Mouse (Mus musculus) limb, embryonic 10.5 days (tissue): Measurements from ENCODE around the gene Gm3776. TPM values are rescaled to one million over a fixed set of nuclear protein-coding genes. Genes with fewer than 3 reads are reported as not detected.
"Not testable (repeated sequence)": the region's sequence is repeated elsewhere in the genome, so short reads cannot be mapped to it uniquely, and the experiment has no call there.

Source experiments
- DNase-seq: peaks from one replicate; pipeline ENCODE4 v3.0.0-alpha.2; 2017; ENCODE audit warnings: low spot score
- H3K27ac ChIP-seq: fragments of 300-500 bp; sonication (generic); 2 replicates; pipeline ENCODE4 v1.5.1; 2016; ENCODE audit warnings: mild to moderate bottlenecking
- H3K27me3 ChIP-seq: fragments of 300-500 bp; sonication (generic); 2 replicates; pipeline ENCODE4 v1.6.1; 2016; ENCODE audit warnings: low read depth, mild to moderate bottlenecking; ENCODE audit not compliant: poor library complexity, severe bottlenecking
- H3K36me3 ChIP-seq: fragments of 300-500 bp; sonication (generic); 2 replicates; pipeline ENCODE4 v1.6.1; 2016; ENCODE audit warnings: mild to moderate bottlenecking, moderate library complexity
- H3K4me1 ChIP-seq: fragments of 300-500 bp; sonication (generic); 2 replicates; pipeline ENCODE4 v1.6.1; 2016
- H3K4me3 ChIP-seq: fragments of 300-500 bp; sonication (generic); 2 replicates; pipeline ENCODE4 v1.5.1; 2016; ENCODE audit warnings: mild to moderate bottlenecking, moderate library complexity
- H3K9me3 ChIP-seq: fragments of 300-500 bp; sonication (generic); replicated peaks from 2 replicates; pipeline ENCODE4 v1.6.1; 2016; ENCODE audit warnings: mild to moderate bottlenecking
- WGBS: fragments of 180-500 bp; shearing (Covaris S2); methylation state at CpG from one replicate; pipeline ENCODE4 v1.1.7; 2016; 5-methylcytosine and 5-hydroxymethylcytosine counted together
- polyA plus RNA-seq: library from polyadenylated mRNA; unstranded; fragments of >200 nt; fragmentation: Nextera tagmentation; extraction: Ambion mirVana; gene quantifications from 2 replicates; pipeline ENCODE4 v1.2.1, GENCODE M21; 2016

Gene Gm3776
- polyA plus RNA-seq, 1 experiment from 2014 or later, result not detected

DNA sequence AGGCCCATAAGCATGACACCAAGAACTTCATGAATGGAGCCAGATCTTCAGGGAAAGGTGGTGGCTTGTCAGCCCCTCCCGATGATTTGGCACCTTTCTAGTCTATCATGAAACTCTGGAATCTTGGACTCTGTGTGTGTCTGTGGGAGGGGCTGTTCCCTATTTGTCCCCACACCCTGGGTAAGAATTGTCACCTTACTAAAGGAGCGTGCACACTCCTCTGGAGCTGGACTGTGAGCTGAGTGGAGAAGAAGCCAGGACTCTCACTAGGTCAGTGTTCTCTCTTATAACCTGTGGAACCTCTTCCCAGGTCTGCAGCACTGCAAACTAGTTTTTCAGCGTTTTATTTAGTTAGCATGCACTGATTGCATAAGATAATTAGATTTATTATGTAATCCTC lies 26.5 kb upstream of the Gm3776 start, which contains the start of gene Gsta1:
Gene Gsta1, plus strand, starts transcription at position 196 of the 400 bp plus-strand sequence.
- WGBS, result 76% methylated on average over 3 of the region's 3 CpGs
- not testable (repeated sequence) for H3K27me3 ChIP-seq, H3K4me3 ChIP-seq, DNase-seq, H3K4me1 ChIP-seq, H3K36me3 ChIP-seq, H3K27ac ChIP-seq, H3K9me3 ChIP-seq

DNA sequence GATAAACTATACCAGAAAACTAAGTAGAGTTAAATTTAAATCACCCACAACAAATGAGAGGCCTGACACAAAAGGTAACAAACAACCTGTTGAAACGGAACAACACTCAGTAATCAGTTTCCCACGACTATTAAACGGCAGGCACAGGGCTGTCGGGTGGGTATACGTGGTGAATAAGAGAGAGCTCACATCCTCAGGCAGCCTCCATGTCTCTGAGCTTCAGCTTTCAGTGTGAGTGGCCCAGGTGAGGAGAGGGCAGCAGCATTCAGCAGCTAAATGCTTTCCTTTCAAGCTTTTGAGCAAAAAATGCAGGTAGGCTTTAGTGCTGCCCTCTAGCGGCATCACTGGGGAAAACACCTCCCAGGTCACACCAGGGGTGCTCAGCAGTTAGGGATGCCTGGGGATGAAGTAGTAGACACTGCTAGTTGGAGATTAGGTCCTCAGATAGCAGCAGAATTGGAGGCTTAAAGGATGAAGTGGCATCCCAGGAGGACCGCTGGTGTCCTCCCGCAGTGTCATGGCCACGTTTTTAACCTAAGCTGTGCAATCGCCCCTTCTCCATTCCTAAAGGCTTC lies 23.7 kb upstream of the Gm3776 start:
- WGBS, result no CpG with 5 or more reads among the region's 10 CpGs
- DNase-seq, H3K4me3 ChIP-seq, H3K4me1 ChIP-seq, H3K27ac ChIP-seq, H3K27me3 ChIP-seq, H3K9me3 ChIP-seq, H3K36me3 ChIP-seq: not testable (repeated sequence)

DNA sequence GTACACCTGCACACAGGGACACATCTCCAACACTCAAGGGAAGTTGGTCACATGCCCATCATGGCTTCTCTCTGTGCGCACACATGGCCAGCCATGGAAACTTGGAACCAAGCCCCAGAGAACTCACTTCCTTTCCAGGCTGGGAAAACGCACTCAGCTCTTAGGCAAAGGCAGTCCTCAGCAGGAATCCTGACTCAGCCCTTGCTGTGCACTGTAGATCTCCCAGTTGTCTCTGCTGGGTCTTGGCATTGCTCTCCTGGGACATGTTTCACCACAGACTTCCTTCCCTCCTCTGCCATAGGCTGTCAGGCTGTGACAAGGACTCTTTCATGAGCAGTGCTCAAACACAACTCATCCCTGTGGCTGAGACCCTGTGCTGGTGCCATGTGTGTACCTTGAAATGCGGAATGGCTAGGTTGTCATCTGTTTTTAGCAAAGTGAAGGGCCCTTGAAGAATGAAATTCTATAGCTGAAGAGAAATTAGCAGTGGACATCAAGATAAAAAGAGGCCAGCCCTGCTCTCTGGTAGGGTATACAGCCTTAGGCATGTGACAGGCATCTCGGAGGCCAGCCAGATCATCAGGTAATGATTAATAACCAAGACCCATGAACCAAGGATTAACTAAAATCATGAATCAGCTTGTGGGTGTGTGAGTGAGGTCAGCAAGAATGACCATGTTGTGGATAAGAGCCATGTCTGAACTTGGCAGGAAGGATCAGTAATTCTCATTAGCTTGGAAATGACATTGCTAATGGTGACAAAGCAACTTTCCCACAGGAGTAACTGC lies 1.1 kb upstream of the Gm3776 start:
- H3K4me1 ChIP-seq, H3K27ac ChIP-seq, H3K9me3 ChIP-seq, H3K36me3 ChIP-seq, DNase-seq, H3K4me3 ChIP-seq, H3K27me3 ChIP-seq: not testable (repeated sequence)
- 71% methylated on average over 4 of the region's 4 CpGs for WGBS

DNA sequence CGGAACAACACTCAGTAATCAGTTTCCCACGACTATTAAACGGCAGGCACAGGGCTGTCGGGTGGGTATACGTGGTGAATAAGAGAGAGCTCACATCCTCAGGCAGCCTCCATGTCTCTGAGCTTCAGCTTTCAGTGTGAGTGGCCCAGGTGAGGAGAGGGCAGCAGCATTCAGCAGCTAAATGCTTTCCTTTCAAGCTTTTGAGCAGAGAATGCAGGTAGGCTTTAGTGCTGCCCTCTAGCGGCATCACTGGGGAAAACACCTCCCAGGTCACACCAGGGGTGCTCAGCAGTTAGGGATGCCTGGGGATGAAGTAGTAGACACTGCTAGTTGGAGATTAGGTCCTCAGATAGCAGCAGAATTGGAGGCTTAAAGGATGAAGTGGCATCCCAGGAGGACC lies 2.8 kb downstream of the Gm3776 start:
- H3K4me1 ChIP-seq, H3K27me3 ChIP-seq, H3K4me3 ChIP-seq, H3K9me3 ChIP-seq, H3K27ac ChIP-seq, DNase-seq, H3K36me3 ChIP-seq: not testable (repeated sequence)
- WGBS, result 0% methylated on average over 1 of the region's 6 CpGs

DNA sequence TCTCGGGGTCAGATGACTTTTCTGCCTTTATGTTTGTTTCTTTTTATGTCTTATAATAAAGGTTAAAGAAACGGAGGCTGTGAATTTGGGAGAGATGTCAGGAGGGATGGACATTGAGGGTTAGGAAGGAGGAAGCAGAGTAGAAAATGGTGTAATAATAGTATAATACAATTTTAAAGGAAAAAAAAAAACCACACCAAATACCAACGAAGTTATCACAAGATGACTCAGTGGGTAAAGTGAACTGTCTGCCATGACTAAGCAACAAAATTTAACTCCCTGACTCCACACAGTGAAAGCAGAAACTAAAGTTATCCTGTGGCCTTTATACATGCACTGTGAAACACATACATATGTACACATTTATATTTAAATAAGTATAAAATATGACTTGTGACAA lies 14.0 kb downstream of the Gm3776 start:
- not testable (repeated sequence) for H3K4me3 ChIP-seq, DNase-seq, H3K27me3 ChIP-seq, H3K9me3 ChIP-seq, H3K4me1 ChIP-seq, H3K27ac ChIP-seq, H3K36me3 ChIP-seq
- 91% methylated on average over 3 of the region's 3 CpGs for WGBS

DNA sequence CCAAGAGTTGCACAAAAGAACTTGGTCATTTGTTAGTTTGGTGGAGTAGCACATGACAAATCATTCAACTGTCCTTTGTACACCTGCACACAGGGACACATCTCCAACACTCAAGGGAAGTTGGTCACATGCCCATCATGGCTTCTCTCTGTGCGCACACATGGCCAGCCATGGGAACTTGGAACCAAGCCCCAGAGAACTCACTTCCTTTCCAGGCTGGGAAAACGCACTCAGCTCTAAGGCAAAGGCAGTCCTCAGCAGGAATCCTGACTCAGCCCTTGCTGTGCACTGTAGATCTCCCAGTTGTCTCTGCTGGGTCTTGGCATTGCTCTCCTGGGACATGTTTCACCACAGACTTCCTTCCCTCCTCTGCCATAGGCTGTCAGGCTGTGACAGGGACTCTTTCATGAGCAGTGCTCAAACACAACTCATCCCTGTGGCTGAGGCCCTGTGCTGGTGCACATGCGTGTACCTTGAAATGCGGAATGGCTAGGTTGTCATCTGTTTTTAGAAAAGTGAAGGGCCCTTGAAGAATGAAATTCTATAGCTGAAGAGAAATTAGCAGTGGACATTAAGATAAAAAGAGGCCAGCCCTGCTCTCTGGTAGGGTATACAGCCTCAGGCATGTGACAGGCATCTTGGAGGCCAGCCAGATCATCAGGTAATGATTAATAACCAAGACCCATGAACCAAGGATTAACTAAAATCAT lies 25.2 kb downstream of the Gm3776 start:
- not testable (repeated sequence) for H3K4me1 ChIP-seq, H3K27ac ChIP-seq, H3K27me3 ChIP-seq, H3K36me3 ChIP-seq, H3K4me3 ChIP-seq, H3K9me3 ChIP-seq, DNase-seq
- WGBS, result 91% methylated on average over 4 of the region's 4 CpGs

DNA sequence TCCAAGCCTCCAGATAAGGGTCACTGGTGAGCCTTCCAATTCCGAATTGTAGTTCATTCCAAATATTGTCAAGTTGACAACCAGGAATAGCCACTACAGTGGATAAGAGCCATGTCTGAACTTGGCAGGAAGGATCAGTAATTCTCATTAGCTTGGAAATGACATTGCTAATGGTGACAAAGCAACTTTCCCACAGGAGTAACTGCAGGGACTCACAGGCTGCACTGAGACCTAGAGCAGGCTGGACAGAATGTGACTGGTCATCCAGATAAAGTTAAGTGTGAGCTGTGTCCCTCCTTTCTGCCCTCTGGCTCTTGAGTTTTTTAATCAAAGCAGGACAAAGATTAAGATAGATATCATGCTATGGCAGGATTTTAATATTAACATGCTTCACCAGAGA lies 32.1 kb downstream of the Gm3776 start:
- H3K4me3 ChIP-seq, H3K9me3 ChIP-seq, DNase-seq, H3K4me1 ChIP-seq, H3K27me3 ChIP-seq, H3K27ac ChIP-seq, H3K36me3 ChIP-seq: not testable (repeated sequence)
- WGBS, result 89% methylated on average over 1 of the region's 1 CpGs

DNA sequence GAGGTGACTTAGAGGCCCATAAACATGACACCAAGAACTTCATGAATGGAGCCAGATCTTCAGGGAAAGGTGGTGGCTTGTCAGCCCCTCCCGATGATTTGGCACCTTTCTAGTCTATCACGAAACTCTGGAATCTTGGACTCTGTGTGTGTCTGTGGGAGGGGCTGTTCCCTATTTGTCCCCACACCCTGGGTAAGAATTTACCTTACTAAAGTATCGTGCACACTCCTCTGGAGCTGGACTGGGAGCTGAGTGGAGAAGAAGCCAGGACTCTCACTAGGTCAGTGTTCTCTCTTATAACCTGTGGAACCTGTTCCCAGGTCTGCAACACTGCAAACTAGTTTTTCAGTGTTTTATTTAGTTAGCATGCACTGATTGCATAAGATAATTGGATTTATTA lies 32.8 kb downstream of the Gm3776 start, which contains the start of gene Gm10639:
Gene Gm10639, plus strand, starts transcription at position 201 of the 400 bp plus-strand sequence.
- H3K36me3 ChIP-seq, H3K4me1 ChIP-seq, H3K27ac ChIP-seq, H3K27me3 ChIP-seq, H3K9me3 ChIP-seq, DNase-seq, H3K4me3 ChIP-seq: not testable (repeated sequence)
- 87% methylated on average over 3 of the region's 3 CpGs for WGBS

DNA sequence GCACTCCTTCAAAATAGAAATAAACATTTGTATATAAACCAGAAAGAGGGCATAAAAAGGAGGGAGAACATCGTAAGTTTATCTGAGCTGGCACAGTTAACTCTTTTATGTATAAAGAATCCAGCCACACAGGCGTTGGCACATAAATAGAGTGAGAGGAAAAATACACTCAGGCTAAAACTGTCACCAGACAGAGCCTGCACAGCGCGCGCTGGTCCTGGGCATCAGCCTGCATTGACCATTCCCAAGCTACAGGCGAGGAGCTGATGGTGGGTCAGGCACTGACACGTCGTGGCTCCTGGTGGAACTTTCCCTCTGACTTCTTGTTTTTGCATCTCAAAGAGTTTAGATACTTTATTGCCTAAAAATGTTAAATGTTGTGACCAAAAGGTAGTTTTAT lies 35.5 kb downstream of the Gm3776 start:
- not testable (repeated sequence) for H3K4me3 ChIP-seq, DNase-seq, H3K27me3 ChIP-seq, H3K9me3 ChIP-seq, H3K27ac ChIP-seq, H3K4me1 ChIP-seq, H3K36me3 ChIP-seq
- 77% methylated on average over 8 of the region's 8 CpGs for WGBS

DNA sequence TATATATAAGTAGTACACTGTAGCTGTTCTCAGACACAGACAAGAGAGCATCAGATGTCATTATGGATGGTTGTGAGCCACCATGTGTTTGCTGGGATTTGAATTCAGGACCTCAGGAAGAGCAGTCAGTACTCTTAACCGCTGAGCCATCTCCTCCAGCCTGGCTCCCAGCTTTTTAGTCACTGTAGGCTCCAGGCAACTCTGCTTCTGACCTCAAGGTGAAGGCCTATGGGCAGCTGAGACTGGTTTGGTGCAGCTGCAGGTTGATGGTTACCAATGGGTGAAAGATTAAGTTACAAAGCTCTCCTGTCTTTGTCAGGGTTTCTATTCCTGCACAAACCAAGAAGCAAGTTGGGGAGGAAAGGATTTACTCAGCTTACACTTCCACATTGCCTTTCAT lies 36.8 kb downstream of the Gm3776 start:
- H3K4me3 ChIP-seq, H3K27ac ChIP-seq, H3K36me3 ChIP-seq, H3K4me1 ChIP-seq, H3K27me3 ChIP-seq, H3K9me3 ChIP-seq, DNase-seq: not testable (repeated sequence)
- WGBS, result 100% methylated on average over 1 of the region's 1 CpGs

DNA sequence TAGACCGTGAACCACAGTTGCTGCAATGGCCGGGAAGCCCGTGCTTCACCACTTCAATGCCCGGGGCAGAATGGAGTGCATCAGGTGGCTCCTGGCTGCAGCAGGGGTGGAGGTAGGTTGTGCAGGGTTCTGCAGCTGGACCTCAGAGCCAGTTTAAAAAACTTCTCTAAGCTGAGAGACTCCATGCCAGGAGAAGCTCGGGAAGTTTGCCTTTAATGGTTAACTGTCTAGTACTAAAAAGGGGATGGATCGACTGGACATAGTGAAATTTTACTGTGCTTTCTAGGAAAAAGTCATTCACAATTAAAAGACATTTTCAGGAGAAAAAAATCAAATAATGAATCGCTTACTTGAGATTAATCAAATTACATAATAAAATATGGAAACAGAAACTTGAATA lies 37.9 kb downstream of the Gm3776 start:
- not testable (repeated sequence) for H3K4me3 ChIP-seq, DNase-seq, H3K27me3 ChIP-seq, H3K27ac ChIP-seq, H3K36me3 ChIP-seq, H3K4me1 ChIP-seq, H3K9me3 ChIP-seq
- 85% methylated on average over 7 of the region's 7 CpGs for WGBS

DNA sequence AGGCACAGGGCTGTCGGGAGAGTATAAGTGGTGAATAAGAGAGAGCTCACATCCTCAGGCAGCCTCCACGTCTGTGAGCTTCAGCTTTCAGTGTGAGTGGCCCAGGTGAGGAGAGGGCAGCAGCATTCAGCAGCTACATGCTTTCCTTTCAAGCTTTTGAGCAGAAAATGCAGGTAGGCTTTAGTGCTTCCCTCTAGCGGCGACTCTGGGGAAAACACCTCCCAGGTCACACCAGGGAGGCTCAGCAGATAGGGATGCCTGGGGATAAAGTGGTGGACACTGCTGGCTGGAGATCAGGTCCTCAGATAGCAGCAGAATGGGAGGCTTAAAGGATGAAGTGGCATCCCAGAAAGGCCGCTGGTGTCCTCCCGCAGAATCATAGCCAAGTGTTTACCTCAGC lies 39.2 kb downstream of the Gm3776 start:
- H3K36me3 ChIP-seq, H3K4me1 ChIP-seq, H3K4me3 ChIP-seq, H3K27me3 ChIP-seq, H3K9me3 ChIP-seq, H3K27ac ChIP-seq: not testable (repeated sequence)
- WGBS, result 10% methylated on average over 6 of the region's 6 CpGs
- DNase-seq, result peak; percentile 76

DNA sequence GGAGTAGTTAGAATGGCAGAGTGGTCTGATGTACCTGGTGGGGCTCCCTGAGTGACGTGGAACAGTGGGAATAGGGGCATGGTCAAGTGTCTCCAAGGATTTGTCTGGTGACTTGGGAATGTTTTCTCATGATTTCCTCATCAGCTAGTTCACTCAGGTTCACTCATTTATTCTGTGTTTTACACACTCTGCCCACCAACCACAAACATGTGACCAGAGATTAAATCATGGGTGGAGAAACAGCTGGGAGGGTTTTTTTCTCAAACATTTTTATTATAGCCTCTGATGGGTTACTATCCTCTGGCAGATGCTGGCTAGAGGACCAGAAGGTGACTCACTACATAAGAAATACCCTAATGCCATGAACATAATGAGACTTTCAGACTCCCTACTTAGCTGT lies 41.3 kb downstream of the Gm3776 start:
- Histone ChIP-seq H3K4me3 (no peak overlapping the region), H3K27me3 (no peaks in the 10 kb centered on the region), H3K27ac (no peak overlapping the region), H3K36me3 (no peaks in the 10 kb centered on the region), H3K4me1 (no peaks in the 10 kb centered on the region), H3K9me3 (no peaks in the 10 kb centered on the region)
- 89% methylated on average over 1 of the region's 1 CpGs for WGBS
- DNase-seq, result no peak
